Mouse (Mus musculus): ENCODE data around the gene Nbl1. TPM values are rescaled to one million over a fixed set of nuclear protein-coding genes. Genes with fewer than 3 reads are reported as not detected.

Gene Nbl1
- polyA plus RNA-seq, 1 experiment: 5.4 TPM

DNA sequence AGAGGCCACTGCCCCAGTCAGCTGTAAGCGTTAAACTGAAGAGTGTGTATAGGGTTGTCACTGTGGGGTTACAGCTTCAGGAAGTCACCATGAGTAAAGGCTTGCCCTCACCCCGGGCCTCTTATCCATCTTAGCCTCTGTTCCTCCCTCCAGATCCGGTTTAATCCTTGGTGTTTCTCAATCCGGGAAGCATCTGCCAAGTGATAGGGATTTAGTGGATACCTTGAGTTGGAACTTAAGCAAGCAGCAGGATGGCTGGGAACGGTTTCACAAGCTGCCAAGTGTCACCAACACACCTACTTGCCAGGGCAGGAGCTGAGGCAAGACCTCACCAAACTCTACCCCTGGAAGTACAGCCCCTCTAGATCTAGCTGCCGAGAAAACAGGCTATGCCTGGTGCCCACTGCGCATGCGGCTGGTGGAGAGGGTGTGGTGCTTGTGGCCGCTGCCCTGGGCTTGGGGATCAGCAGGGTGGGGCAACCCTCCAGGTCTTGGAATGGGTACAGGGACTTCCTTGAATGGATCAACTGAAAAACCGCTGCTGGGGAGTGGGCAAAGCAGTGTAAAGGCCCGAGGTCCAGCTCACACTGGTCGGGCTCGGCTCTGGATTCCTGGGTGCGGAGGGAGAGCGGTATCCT, 2.4 kb downstream of the Nbl1 start:
- H3K27ac ChIP-seq (ENCODE audit: control insufficient read depth, insufficient read depth, low read depth, low read length): no peak overlapping the region
- TF ChIP-seq CTCF (IDR thresholded peaks at IDR 0.05; ENCODE audit: control insufficient read depth, insufficient read depth, insufficient replicate concordance, low read depth, low read length) (no peak), POLR2A (IDR thresholded peaks at IDR 0.05; ENCODE audit: control insufficient read depth, low read depth, low read length) (no peak)
- no peaks in the 10 kb centered on the region; the same call in 1 of the 2 replicates for H3K27me3 ChIP-seq (ENCODE audit: control insufficient read depth, insufficient read depth, low read length)
- peaks cover 9% of the 10 kb centered on the region; the same call in 1 of the 2 replicates for H3K4me1 ChIP-seq (ENCODE audit: control insufficient read depth, insufficient read depth, low read length)
- H3K4me3 ChIP-seq (ENCODE audit: control insufficient read depth, low read depth, low read length): no peak overlapping the region
- H3K36me3 ChIP-seq (ENCODE audit: control insufficient read depth, insufficient read depth, low read length): no peaks in the 10 kb centered on the region

DNA sequence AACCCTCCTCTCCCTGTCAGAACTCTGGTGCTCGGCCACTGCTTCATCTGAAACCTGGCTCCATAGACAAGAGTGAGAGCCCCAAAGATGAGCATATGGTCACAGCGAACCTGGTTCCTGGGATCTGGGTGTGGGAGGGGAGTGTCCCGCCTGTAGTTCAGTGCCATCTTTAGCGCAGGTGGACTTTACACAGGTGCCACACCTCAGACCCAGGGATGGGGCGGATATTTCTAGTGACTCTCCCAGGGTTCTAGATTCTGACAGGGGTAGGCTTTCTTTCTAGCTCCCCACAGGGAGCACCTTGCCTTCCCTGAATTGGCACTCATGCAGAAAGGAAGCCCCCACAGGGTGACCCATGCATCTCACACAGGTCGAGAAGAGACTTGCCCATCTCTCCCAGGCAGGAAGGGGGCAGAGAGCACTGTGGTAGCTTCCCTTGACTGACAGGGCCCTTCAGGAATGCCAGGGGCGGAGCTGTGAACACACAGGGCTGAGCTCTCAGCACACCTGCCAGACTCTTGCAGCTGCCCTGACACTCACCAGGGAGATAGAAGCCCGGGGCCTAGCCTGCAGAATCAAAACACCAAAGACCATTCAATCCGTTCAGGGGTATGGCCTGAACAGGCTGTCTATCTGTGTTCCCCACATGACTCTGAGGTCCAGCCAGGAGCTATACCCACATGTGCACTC, 3.7 kb downstream of the Nbl1 start:
- no peaks in the 10 kb centered on the region for H3K36me3 ChIP-seq (ENCODE audit: control insufficient read depth, insufficient read depth, low read length)
- H3K27me3 ChIP-seq (ENCODE audit: control insufficient read depth, insufficient read depth, low read length): no peaks in the 10 kb centered on the region; the same call in 1 of the 2 replicates
- TF ChIP-seq CTCF (IDR thresholded peaks at IDR 0.05; ENCODE audit: control insufficient read depth, insufficient read depth, insufficient replicate concordance, low read depth, low read length): no peak
- TF ChIP-seq POLR2A (IDR thresholded peaks at IDR 0.05; ENCODE audit: control insufficient read depth, low read depth, low read length): no peak
- no peak overlapping the region for H3K27ac ChIP-seq (ENCODE audit: control insufficient read depth, insufficient read depth, low read depth, low read length)
- H3K4me1 ChIP-seq (ENCODE audit: control insufficient read depth, insufficient read depth, low read length): peaks cover 9% of the 10 kb centered on the region; the same call in 1 of the 2 replicates
- no peak overlapping the region for H3K4me3 ChIP-seq (ENCODE audit: control insufficient read depth, low read depth, low read length)

DNA sequence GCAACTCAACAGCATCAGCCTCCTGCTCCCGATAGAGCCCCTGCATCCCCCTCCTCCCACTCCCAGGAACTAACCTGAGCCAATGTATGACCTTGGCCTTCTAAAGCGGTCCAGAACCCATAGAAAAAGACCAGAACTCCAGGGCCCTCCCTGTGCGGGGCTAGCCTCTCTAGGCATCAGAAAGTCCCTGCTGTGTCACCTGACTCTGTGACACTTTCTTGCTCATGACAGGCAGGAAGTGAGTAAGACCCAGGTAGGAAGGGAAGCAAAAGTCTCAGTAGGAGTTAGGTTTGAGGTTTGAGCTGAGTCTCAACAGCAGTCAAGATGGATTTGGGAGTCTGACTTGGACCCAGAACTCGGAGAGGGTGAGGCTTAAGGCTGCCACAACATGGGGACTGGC, 5.8 kb downstream of the Nbl1 start:
- H3K4me1 ChIP-seq (ENCODE audit: control insufficient read depth, insufficient read depth, low read length): peaks cover 9% of the 10 kb centered on the region
- H3K27ac ChIP-seq (ENCODE audit: control insufficient read depth, insufficient read depth, low read depth, low read length): no peak overlapping the region
- no peak overlapping the region for H3K4me3 ChIP-seq (ENCODE audit: control insufficient read depth, low read depth, low read length)
- no peaks in the 10 kb centered on the region for H3K27me3 ChIP-seq (ENCODE audit: control insufficient read depth, insufficient read depth, low read length)
- no peaks in the 10 kb centered on the region for H3K36me3 ChIP-seq (ENCODE audit: control insufficient read depth, insufficient read depth, low read length)
- TF ChIP-seq POLR2A (IDR thresholded peaks at IDR 0.05; ENCODE audit: control insufficient read depth, low read depth, low read length): no peak
- TF ChIP-seq CTCF (IDR thresholded peaks at IDR 0.05; ENCODE audit: control insufficient read depth, insufficient read depth, insufficient replicate concordance, low read depth, low read length): no peak

DNA sequence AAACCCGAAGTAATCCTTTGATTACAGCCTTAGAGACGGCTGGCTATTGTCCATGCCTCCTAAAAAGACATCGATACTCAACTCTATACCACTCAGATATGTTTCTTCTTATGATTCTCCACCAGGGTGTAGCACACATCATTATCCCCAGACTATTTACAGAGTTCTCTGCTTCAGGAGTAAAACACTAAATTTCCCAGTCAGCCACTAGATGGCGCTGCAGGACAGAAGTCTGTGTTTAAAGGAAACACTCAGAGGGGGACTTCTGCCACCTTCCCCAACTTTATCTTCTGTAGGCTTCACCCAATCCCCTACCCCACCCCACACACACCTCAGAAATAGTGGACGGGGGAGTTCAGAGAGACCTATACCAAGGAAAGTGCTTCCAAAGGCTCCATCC, 6.8 kb downstream of the Nbl1 start:
- Histone ChIP-seq H3K4me1 (ENCODE audit: control insufficient read depth, insufficient read depth, low read length) (peaks cover 7% of the 10 kb centered on the region), H3K36me3 (ENCODE audit: control insufficient read depth, insufficient read depth, low read length) (no peaks in the 10 kb centered on the region), H3K4me3 (ENCODE audit: control insufficient read depth, low read depth, low read length) (no peak overlapping the region), H3K27me3 (ENCODE audit: control insufficient read depth, insufficient read depth, low read length) (no peaks in the 10 kb centered on the region), H3K27ac (ENCODE audit: control insufficient read depth, insufficient read depth, low read depth, low read length) (no peak overlapping the region)
- TF ChIP-seq CTCF (IDR thresholded peaks at IDR 0.05; ENCODE audit: control insufficient read depth, insufficient read depth, insufficient replicate concordance, low read depth, low read length) (peak; percentile 31; the same call in 1 of the 2 replicates), POLR2A (IDR thresholded peaks at IDR 0.05; ENCODE audit: control insufficient read depth, low read depth, low read length) (no peak)

DNA sequence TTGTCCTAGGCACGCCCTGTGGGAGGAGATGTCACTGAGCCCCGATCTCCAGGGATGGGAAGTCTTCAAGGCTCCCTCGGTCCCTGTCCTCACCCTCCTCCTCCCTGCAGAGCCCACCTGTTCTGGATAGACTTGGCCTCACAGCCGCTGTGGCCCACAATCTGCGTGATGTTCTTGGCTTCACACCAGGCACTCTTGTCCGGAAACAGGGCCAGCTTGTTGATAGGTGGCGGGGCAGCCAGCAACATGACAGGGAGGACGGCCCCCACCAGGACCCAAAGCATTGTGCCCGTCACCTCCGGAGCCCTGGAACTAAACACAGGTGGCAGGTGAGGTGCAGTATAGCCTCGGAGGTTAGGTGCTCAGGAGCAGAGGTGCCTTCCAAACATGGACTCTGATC, 7.5 kb downstream of the Nbl1 start:
- Histone ChIP-seq H3K4me3 (ENCODE audit: control insufficient read depth, low read depth, low read length) (no peak overlapping the region), H3K36me3 (ENCODE audit: control insufficient read depth, insufficient read depth, low read length) (no peaks in the 10 kb centered on the region), H3K4me1 (ENCODE audit: control insufficient read depth, insufficient read depth, low read length) (peaks cover 7% of the 10 kb centered on the region), H3K27me3 (ENCODE audit: control insufficient read depth, insufficient read depth, low read length) (no peaks in the 10 kb centered on the region), H3K27ac (ENCODE audit: control insufficient read depth, insufficient read depth, low read depth, low read length) (no peak overlapping the region)
- TF ChIP-seq POLR2A (IDR thresholded peaks at IDR 0.05; ENCODE audit: control insufficient read depth, low read depth, low read length) (no peak), CTCF (IDR thresholded peaks at IDR 0.05; ENCODE audit: control insufficient read depth, insufficient read depth, insufficient replicate concordance, low read depth, low read length) (no peak)

DNA sequence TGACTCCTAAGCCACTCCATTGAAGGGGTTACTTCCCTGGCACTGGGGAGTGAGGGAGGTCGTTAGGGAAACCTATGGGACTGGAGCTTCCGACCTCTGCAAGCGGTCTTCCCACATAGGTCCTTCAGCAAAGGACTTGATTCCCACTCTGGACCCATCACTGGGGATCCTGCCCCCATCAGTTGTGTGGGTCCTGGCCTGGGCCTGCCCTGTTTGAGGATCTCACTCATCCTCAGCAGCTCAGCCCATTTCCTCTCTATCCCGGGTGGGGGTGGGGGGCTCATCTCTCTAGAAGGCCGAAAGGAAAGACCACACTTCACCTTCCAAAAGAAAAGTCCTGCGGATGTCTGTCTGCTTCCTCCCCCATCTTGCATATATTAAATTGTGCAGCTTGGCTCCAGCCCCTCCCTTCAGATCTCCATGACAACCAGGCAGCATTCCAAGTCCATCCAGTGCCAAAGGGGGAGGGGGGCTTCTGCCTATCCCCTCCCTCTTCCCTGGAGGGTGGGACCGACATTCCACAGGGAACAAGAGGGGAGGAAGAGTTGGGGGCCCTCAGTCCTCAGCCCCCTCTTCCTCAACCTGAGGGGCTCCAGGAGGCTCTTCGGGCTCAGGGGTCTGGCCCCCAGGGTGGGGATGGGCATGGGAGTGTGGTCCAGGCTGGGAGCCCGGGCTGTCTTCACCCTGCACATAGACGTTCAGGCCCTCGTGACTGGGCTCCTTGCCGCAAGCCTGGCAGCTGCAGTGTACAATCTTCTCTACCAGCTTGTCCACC, 9.8 kb downstream of the Nbl1 start:
- no peaks in the 10 kb centered on the region for H3K27me3 ChIP-seq (ENCODE audit: control insufficient read depth, insufficient read depth, low read length)
- H3K4me1 ChIP-seq (ENCODE audit: control insufficient read depth, insufficient read depth, low read length): peaks cover 7% of the 10 kb centered on the region
- no peak overlapping the region for H3K27ac ChIP-seq (ENCODE audit: control insufficient read depth, insufficient read depth, low read depth, low read length)
- no peak overlapping the region for H3K4me3 ChIP-seq (ENCODE audit: control insufficient read depth, low read depth, low read length)
- TF ChIP-seq POLR2A (IDR thresholded peaks at IDR 0.05; ENCODE audit: control insufficient read depth, low read depth, low read length) (no peak), CTCF (IDR thresholded peaks at IDR 0.05; ENCODE audit: control insufficient read depth, insufficient read depth, insufficient replicate concordance, low read depth, low read length) (no peak)
- no peaks in the 10 kb centered on the region for H3K36me3 ChIP-seq (ENCODE audit: control insufficient read depth, insufficient read depth, low read length)

Data from testis, adult 2 months (tissue).